Mouse (Mus musculus): ENCODE results near the gene Tk2.

DNA sequence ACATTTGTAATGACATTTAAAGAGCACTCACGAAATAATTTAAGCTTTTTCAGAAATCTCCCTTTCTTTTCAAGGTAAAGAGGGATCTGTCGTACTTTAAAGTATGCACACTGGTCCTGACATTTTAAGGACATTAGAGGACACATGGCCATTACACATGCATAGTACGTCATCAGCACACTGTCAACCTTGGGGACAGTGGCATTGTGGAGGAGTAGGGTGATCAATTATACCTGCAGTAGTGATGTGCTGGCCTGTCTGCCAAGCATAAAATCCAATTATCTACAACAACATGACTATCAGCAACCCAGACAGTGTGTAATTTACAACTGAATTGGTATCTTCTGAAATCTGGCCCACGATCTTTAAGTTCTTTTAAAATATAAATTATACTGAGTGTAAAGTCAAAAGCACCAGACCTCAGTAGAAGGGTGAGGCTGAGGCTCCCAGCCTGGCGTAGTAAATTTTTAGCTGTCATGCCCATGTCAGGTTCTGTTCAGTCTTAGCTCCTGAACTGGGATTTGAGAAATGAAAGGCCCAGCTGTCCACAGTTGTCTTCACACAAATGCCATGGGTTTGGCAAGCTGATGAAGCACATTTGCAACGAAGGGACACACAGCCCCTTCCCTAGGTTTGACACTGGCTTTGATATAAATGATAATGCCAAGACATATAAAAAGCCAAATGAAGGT is 57.4 kb downstream of the Tk2 start:
- TF ChIP-seq POLR2A (IDR thresholded peaks at IDR 0.05; ENCODE audit: insufficient read depth, low read depth, low read length) (no peak), CTCF (IDR thresholded peaks at IDR 0.05) (no peak), EP300 (IDR thresholded peaks at IDR 0.05; ENCODE audit: insufficient read depth, low read depth, low read length) (no peak)

Data from heart, adult 2 months (tissue).